Mouse (Mus musculus): Measurements from ENCODE around the gene Hrg. TPM values are rescaled to one million over a fixed set of nuclear protein-coding genes. Genes with fewer than 3 reads are reported as not detected.
"Not testable (repeated sequence)": the region's sequence is repeated elsewhere in the genome, so short reads cannot be mapped to it uniquely, and the experiment has no call there.

Hrg gene
- polyA plus RNA-seq, 1 experiment = 0.22 TPM

DNA sequence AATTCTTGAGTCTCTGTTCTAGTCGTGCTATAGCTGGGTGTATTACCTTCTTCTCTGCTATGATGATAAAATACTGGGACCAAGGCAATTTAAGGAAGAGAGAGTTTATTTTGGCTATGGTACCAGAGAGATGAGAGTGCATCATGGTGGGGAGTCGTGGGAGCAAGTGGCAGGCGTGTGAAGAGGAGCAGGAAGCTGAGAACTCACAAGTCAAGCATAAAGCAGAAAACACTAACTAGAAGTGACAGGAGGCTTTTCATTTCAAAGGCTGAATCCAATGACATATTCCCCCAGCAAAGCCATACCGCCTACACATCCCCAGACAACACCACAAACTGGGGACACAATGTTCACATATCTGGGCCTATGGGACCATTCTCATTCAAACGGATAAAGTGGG, 11.4 kb downstream of the Hrg start:
- no peak for DNase-seq (ENCODE audit: low read depth)
- TF ChIP-seq CTCF (IDR thresholded peaks at IDR 0.05; ENCODE audit: borderline replicate concordance, extremely low read depth, insufficient read depth, insufficient read length) (no peak), POLR2A (IDR thresholded peaks at IDR 0.05; ENCODE audit: borderline replicate concordance, extremely low read depth, insufficient read depth, insufficient read length, poor library complexity, severe bottlenecking) (no peak)

DNA sequence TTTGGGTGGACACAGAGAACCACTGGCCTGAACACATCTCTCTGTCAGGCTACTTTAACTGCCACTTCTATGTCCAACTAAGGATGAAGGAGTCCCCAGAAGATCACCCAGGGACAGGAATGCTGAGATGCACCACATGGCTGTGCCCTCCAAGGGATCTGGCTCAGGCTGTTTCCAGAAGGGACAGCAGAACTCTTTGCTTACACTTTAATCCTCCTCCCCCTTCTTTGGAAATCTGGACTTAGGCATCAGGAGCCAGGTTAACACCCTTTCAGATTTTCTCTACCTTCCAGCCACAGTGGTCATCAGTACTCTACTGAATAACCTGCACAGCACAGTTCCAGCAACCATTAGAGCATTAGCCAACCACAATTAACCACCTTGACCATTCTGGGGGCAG, 12.4 kb downstream of the Hrg start:
- TF ChIP-seq POLR2A (IDR thresholded peaks at IDR 0.05; ENCODE audit: borderline replicate concordance, extremely low read depth, insufficient read depth, insufficient read length, poor library complexity, severe bottlenecking) = no peak
- no peak for TF ChIP-seq CTCF (IDR thresholded peaks at IDR 0.05; ENCODE audit: borderline replicate concordance, extremely low read depth, insufficient read depth, insufficient read length)
- DNase-seq (ENCODE audit: low read depth) = no peak

DNA sequence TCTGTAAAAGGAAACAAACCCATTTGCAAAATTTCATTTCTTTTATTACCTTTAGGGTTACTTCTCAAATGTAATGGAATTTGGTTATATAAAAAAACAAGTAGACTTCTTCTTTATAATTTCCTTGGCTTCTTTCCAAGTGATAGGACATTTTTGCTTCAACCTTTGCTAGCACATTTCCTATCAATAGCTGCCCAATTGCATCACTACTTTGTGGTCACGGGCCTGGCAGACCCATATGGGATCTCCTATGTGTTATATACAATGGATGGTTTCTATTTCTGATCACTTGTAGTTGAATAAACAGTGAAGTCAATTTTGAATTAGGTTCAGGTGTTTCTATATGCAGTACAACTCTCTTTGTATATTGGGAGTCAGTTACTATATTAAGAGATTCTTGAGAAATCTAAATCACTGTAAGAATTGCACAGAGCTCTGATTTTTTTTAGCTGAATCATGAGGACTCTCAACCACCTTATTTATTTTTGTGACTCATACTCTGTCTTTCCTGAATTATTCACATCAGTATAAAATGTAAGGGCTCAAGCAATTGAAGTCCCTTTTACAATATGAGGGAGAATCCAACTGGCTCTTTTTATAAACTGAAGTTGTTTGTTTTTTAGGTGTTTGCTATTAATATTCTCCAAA, 16.6 kb downstream of the Hrg start:
- DNase-seq (ENCODE audit: low read depth) = no peak
- no peak for TF ChIP-seq CTCF (IDR thresholded peaks at IDR 0.05; ENCODE audit: borderline replicate concordance, extremely low read depth, insufficient read depth, insufficient read length)
- TF ChIP-seq POLR2A (IDR thresholded peaks at IDR 0.05; ENCODE audit: borderline replicate concordance, extremely low read depth, insufficient read depth, insufficient read length, poor library complexity, severe bottlenecking) = no peak

DNA sequence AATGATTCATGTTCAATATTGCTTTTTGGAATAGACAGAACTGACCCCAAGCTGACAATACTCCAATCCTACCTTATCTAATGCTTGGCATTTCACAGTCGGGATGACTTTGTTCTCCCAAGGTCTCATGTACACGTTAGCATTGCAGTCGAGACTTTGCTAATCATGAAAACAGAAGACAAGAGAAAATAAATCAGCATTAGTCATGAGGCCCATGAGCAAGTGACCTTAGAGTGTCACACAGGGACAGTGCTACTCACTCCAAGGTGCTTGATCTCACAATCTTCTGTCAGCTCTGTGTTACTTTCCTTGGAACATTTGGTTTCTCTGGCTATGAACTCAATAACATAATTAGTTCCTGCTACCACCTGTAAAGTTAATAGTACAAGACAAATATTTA, 46.1 kb downstream of the Hrg start:
- DNase-seq (ENCODE audit: low read depth) = not testable (repeated sequence)

Other genes with a start within 250 kb of the Hrg start
- gene Crygs, start 139.5 kb upstream of the Hrg start, polyA plus RNA-seq (2012; rRNA removed) = not detected in 2 replicates
- 18.8 and 22.0 TPM in 2 replicates for gene Tbccd1, start 93.4 kb upstream of the Hrg start, polyA plus RNA-seq (2012; rRNA removed)
- gene Dnajb11, start 93.2 kb upstream of the Hrg start, polyA plus RNA-seq (2012; rRNA removed) = 33.3 and 41.4 TPM in 2 replicates
- 0.24 and 0.44 TPM in 2 replicates for gene Ahsg, start 59.8 kb upstream of the Hrg start, polyA plus RNA-seq (2012; rRNA removed)
- 0.11 TPM in 1 of 2 replicates, not detected in the other for gene Fetub, start 32.7 kb upstream of the Hrg start, polyA plus RNA-seq (2012; rRNA removed)
- gene Kng2, start 78.4 kb downstream of the Hrg start, polyA plus RNA-seq (2012; rRNA removed) = 0.06 and 0.07 TPM in 2 replicates
- gene Kng1, start 106.8 kb downstream of the Hrg start, polyA plus RNA-seq (2012; rRNA removed) = 0.05 and 0.21 TPM in 2 replicates
- 618 and 643 TPM in 2 replicates for gene Eif4a2, start 156.4 kb downstream of the Hrg start, polyA plus RNA-seq (2012; rRNA removed)
- 3.0 and 6.3 TPM in 2 replicates for gene Rfc4, start 176.7 kb downstream of the Hrg start, polyA plus RNA-seq (2012; rRNA removed)
- gene Adipoq, start 195.5 kb downstream of the Hrg start, polyA plus RNA-seq (2012; rRNA removed) = 0.08 and 0.09 TPM in 2 replicates